Mouse (Mus musculus) cerebellum, postnatal 4 days (tissue): Measurements from ENCODE around the gene Serpinh1.
A peak's percentile ranks its signal among the peaks of the same experiment; 100 is the strongest.
"Not testable (repeated sequence)": the region's sequence is repeated elsewhere in the genome, so short reads cannot be mapped to it uniquely, and the experiment has no call there.

Source experiments
- DNase-seq, 2 experiments: peaks; one replicate each; pipeline ENCODE4 v3.0.0; 2022; ENCODE audit warnings: low spot score in 2 of 2, mixed read lengths in 1 of 2

The Serpinh1 gene

GRCm38 (mm10) chr7:99374325-99374724 is 21.3 kb upstream of the Serpinh1 start:
- not testable (repeated sequence) for DNase-seq

- no peak for DNase-seq
These were observed 13.7 kb upstream of the Serpinh1 start for GRCm38 (mm10) chr7:99366716-99367115.

DNA sequence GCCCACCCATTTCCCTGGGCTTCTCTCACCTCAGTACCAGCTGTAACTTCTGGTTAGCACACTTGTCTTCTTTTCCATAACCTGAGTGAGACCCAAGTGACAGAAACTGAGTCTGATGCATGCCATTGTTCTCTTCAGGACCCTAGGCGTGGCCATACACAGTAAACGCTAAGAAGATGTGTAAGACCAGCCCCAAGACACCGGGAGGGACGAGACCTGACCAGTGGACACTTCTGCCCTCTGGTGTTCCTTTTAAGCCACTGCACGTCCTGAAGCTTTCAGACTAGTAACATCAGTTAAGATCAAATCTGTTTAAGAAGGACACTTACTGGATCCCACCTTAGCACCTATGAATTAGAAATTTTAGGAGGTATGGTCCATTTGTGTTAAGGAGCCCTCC is 12.0 kb upstream of the Serpinh1 start:
- peak; percentile 61 to 74 for DNase-seq

DNA sequence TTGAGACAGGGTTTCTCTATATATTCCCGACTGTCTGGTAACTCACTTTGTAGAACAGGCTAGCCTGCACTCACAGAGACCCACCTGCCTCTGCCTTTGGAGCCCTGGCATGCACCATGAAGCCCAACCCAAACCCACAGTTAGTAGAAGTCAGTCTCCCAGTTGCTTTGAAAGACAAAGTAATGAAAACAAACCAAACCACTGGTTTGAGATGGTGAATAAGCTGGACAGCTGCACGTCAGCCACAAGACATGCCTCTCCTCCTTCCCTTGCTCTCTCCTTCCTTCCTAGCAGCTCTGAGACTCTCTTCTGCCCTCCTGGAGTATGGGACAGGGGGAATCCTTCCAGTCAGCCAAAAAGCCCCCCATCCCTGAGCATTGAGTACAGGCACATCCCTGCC is 9.1 kb upstream of the Serpinh1 start:
- no peak for DNase-seq

- DNase-seq: no peak
These were observed 7.9 kb upstream of the Serpinh1 start for GRCm38 (mm10) chr7:99360803-99361414.

- peak; percentile 49 to 70 for DNase-seq
These were observed 7.2 kb upstream of the Serpinh1 start for GRCm38 (mm10) chr7:99360021-99360802.

GRCm38 (mm10) chr7:99358371-99358770 is 5.3 kb upstream of the Serpinh1 start:
- no peak for DNase-seq

DNA sequence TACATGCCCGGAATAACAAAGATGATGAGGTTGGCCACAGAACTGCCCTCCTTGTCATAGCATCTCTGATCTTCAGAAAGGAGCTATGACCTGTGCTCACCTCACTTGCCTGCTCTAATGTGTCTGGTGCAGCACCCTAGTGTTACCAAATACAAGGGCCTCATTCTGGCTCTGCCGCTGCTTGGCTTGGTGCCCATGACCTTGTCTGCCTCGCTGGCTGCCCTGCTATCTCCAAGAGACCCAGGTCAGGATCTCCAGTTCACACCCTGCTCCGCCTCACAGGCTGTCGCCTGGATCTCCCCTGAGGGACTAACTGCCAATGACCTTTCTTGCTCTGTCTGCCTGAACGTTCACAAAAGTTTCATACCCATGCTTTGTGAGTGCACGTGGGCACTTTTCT is 4.2 kb upstream of the Serpinh1 start:
- DNase-seq: no peak

GRCm38 (mm10) chr7:99356244-99356930 is 3.3 kb upstream of the Serpinh1 start:
- DNase-seq: no peak

- DNase-seq: peak in 1 of 2 experiments; percentile 57
These were observed 2.7 kb upstream of the Serpinh1 start for GRCm38 (mm10) chr7:99355731-99356131.

GRCm38 (mm10) chr7:99351802-99352517 is 1.1 kb downstream of the Serpinh1 start:
- no peak for DNase-seq

- peak in 1 of 2 experiments; percentile 51 for DNase-seq
These were observed 1.8 kb downstream of the Serpinh1 start for GRCm38 (mm10) chr7:99351104-99351801.

- DNase-seq: no peak
These were observed 3.0 kb downstream of the Serpinh1 start for GRCm38 (mm10) chr7:99349782-99350720.

GRCm38 (mm10) chr7:99348883-99349282 is 4.2 kb downstream of the Serpinh1 start:
- no peak for DNase-seq

DNA sequence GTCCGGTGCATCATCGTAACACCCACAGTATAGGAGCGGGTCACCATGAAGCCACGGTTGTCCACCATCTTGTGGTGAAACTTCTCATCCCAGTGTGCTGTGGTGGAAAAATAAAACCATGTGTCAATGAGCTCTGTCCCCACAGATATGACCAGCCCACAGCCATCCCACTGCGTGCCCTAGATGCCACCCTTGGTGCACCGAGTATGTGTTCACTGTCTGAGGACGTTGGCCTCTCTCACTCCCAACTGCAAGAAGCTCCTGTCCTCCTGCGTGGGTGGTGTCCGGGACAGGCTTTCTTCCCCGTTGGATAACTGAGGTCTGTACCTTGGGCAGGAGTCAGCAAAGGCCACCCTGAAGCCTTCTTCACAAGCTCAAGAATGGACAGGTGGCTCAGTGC is 5.8 kb downstream of the Serpinh1 start:
- no peak for DNase-seq

DNA sequence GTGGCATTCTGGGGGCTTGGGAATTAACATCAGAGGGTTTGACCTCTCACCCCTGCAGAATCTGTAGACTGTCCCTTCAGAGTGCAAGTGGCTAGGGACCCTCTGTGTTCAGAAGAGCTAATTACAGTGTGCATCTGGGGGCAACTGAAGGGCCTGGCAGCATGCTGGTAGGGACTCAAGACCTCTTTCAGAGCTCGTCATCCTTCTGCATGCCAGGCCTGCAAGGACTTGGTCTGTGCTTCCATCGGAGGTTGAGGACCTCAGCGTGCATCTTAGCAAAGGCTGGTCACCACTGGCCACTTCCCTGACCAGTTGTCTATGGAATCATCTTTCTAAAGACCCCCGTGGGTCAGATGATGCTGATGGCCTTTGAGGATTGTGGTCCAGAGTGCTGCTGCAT is 9.5 kb downstream of the Serpinh1 start:
- DNase-seq: no peak

- no peak for DNase-seq
These were observed 12.3 kb downstream of the Serpinh1 start for GRCm38 (mm10) chr7:99340736-99341135.

- peak; percentile 54 to 81 for DNase-seq
These were observed 20.1 kb downstream of the Serpinh1 start for GRCm38 (mm10) chr7:99332774-99333480.

- no peak for DNase-seq
These were observed 23.0 kb downstream of the Serpinh1 start for GRCm38 (mm10) chr7:99330012-99330411.

GRCm38 (mm10) chr7:99328847-99329246 is 24.2 kb downstream of the Serpinh1 start:
- no peak for DNase-seq
